Mouse (Mus musculus) lung, postnatal 36 days (tissue): ENCODE measurements at regions not wholly inside any gene's neighbourhood (a gene's known extent, or its start where the extent isn't known, plus 50 kb on each side); places are given as distances from the start of the nearest gene placed in this dataset.

Experiments
- DNase-seq: peaks from one replicate; pipeline ENCODE4 v3.0.0; 2022; ENCODE audit warnings: mixed read lengths

DNA sequence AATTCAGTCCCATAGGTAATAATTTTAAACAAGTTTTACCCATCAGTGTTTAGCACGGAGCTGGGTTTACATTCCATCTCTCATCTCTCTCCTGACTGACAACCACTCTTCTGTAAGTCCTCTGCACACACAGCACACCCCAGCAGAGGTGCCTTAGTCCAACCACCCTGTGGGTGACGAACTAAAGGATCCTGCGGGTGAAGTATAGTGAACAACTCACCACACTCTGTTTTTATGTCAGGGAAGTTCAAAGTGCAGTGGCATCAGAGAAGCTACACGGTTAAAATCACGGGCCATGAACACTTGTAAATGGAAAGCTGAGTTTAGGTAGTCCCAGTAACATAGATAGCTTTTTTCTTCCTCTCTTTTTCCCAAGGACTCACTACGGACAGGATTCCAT lies 157.1 kb downstream of the Dyrk2 start:
- DNase-seq = no peak

DNA sequence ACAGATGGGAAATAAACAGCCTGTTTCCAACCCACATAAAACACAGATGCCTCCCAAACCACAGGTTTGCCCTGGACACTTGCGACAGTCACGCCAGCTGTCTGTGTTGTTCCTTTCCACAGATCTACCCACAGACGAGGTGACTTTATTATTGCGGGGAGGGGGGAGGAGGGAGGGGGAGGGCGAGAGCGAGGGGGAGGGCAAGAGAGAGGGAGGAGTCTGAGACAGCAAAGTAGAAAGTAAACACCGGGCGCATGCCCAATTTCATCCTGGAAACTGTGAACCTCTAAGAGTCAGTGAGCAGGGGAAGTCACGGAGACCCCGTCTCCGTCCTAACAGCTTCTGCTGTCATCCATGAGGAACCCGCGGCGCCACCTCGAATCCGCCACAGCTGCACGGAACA lies 155.8 kb downstream of the Dyrk2 start:
- DNase-seq = no peak

DNA sequence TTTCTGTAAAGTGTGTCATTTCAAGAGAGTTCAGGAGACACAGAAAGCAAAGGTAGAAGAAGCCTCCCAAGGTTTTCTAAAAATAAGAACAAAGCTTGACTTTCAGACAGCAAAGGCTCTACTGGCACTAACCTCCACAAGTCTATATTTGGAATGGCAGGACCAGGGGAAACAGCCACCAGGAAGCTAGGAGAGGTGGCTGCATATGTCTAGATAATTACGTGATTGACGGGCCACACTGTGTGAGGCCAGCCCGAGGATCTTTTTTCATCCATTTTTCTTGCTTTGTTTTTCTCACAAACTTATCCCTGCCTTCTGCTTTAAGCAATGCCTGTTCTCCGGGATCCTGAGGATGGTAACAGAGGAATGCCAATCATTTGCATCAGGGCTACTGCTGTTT lies 155.4 kb downstream of the Dyrk2 start:
- DNase-seq = no peak

DNA sequence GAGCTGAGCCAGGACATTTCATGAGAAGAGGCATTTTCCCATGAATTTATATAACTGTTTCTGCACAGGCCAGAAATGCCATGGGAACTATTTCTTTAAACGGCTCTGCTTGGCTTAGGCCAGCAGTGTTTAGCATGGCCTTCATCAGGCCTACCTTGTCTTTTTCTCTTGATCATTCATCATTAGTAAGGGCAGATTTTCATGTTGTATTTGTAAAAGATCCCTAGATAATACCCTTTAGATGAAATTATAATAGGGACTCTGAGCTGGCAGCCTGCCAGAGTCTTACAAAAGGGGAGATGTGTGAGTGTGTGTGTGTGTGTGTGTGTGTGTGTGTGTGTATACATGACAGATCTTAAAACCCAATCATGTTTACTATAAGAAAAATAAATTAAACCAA lies 149.4 kb downstream of the Dyrk2 start:
- DNase-seq = no peak

DNA sequence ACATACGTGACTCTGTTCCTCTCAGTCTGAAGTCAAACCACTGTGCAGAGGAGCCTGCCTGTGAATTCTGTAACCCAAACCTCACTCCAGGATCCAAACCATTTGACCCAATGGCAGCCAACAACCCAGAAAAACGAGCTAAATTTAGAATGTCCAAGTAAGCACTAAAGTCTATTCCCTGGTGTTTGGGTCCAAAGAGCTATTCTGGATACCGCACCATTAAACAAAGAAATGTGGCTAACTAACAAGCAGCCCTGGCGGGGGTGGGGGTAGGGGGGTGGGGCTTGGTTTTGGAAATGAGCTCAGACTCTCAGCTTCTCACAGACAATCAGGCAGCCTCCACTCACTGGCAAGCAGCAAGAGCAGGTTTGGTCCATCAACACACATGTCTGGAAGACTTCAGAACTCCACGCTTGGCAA lies 147.9 kb downstream of the Dyrk2 start:
- DNase-seq = no peak

DNA sequence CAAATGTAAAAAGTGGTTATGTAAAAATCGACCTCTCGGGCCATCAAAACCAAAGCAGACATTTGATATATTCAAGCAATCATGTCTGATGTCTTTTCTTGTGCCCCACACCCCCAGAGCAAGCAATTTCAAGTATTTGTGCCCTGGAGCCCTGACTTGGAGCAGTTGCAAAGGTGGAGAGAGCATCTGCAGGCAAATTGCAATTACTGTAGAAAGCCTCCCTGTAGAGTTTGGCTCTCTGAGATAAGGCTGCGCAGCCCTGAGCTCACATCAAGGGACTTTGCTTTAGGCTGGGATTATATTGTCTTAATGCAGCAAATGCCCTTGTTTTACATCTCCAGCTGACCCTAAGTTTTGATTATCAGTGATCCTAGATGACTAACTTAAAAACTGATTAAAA lies 147.3 kb downstream of the Dyrk2 start:
- DNase-seq = no peak

DNA sequence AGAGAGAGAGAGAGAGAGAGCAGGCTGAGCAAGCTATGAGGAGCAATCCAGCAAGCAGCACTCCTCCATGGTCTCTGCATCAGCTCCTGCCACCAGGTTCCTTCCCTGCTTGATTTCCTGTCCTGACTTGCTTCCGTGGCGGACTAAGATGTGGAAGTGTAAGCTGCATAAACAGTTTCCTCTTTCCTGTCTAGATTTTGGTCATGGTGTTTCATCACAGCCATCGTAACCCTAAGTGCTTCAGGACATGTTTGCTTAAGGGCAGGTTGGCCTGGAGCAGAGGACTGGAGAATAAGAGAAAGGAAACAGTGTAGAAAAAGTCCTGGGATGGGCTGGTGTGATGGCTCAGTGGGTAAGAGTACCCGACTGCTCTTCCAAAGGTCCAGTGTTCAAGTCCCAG lies 133.9 kb downstream of the Dyrk2 start:
- DNase-seq = no peak

DNA sequence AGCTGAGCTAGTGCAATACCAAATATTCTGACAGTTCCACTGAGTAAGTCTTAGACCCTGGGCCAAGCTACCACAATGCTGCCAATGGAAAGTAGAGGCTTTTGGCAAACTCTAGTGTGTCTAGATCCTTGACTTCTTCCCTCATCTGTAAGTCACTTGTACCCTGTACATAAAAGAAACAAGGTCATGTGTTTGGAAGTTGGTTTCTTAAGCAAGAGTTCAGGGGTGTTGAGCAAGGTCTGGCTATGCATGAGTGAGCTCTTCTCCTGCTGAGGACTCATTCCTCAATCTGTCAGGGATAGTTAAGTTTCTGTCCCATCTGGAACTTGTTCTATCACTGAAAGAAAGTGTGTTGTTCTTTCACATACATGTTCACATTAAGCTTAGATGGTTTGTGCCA lies 132.9 kb downstream of the Dyrk2 start:
- peak; percentile 62 for DNase-seq

DNA sequence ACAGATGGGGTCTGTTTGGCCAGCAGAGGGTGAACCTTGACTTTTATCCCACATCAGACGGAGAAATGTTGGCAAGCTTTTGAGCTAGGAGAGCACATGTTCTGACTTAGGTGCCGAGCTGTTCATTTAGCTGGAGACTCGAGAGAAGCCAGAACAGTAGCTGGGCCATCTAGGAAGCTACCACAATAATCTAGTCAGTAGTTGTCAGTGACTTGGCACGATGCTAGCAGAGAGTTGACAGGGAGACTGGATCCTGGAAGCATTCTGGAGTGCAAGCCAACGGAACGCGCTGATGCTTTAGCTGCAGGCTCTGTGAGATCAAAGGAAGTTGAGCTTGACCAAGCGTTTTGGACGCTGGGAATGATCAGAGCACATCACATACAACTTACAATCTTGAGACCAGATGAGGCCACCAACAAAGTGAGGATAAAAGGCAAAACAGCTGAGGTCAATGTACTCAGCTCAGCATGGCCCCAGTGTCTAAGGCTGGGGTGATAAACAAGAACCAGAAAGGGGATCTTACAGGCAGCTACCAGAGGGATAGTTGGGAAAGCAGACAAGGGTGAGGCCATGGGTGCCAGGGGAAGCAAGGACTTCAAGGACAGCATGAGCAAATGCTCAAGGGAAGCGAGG lies 130.0 kb downstream of the Dyrk2 start:
- peak; percentile 10 for DNase-seq

DNA sequence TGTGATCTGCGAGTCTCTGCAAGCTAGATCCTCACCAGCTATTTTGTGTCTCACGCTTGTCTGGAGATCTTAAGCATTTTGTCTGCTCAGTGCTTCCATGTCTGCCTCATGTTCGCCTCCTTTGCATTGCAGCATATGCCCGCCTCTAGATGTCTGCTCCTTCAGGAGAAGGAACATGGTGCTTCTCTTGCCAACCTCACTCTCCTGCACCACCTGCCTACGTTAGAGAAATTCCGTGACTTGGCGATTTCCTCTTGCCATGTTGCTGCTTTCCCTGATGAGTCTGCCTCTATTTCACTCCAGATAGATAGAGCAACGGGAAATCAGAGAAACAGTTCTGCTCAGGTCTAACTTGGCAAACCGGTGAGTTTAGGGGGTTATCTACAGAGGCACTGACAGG lies 126.2 kb downstream of the Dyrk2 start:
- no peak for DNase-seq

DNA sequence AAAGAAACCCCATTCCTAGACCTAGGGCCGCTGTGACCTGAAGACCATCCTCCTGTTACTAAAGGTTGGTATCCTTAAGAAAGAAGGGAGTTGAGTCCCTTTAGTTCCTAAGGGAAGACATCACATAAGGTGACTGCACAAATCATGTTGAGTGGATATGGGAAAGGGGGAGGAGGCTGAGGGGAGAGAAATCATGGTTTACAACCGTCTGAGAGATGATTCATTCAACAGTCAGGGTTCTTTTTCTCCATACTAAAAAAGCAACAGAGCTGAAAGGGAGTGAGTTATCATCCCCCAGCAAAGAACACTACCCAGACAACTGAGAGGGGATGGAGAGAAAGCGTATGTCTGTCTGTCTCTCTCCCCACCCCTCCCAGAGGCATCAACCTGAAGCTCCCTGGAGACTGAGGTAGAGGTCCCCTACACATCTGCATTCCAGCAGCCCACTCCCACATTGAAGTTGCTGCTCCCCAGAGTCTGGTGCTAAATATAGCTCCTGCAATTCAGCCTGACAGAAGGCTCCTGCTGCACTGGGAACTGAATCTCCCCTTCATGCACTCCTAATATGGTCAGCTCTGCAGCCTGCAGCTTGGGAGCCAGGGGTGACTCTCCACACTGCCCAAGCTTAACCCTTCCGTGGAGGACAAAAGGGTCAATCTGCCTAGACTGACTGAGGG lies 123.2 kb downstream of the Dyrk2 start:
- no peak for DNase-seq

DNA sequence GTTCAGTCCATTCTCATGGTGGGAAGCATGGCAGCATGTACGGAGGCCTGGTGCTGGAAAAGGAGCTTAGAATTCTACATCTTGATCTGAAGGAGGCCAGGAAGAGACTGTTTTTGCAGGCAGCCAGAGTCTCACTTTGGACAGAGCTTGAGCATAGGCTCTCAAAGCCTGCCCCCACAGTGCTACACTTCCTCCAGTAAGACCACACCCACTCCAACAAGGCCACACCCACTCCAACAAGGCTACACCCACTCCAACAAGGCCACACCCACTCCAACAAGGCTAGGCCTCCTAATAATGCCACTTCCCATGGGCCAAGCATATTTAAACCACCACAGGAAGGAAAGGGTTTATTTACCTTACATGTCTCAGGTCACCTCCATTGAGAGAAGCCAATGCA lies 121.0 kb downstream of the Dyrk2 start:
- DNase-seq = no peak

DNA sequence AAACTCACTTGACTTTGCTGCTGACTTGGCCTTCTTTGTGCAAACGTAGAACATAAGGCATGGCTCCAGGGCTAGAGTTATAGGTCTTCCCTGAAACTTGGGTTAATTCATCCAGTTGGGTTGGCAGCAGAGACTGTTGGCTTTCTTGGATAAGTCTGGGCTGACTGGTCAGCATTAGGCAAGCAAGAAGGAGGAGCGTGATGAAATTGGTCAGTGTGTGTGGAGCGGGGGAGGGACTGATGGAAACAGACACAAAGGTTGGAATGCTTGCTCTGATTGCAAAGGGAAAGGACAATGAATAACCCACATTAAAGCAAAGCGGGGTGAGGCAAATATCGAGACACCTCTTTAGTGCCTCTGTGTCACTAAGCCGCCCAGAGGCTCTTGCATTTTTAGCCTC lies 120.3 kb downstream of the Dyrk2 start:
- peak; percentile 56 for DNase-seq

DNA sequence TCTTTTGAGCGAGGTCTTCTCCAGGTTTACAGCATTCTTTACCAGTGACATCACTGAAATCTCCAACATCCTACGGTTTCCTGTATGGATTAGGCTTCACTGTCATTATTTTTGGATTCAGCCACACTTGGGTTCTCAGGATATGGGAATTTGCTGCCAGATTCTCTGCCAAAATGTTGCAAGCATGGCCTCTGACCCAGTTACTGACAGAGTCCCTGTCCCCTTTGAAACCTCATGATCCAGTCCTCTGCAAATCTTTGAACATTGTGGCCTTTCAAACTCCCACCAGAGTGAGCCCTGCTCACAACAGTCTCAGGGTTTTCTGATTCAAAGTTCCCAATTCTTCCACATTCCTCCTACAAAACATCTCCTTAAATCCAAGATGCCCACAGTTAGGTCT lies 118.9 kb downstream of the Dyrk2 start:
- DNase-seq = peak; percentile 28

DNA sequence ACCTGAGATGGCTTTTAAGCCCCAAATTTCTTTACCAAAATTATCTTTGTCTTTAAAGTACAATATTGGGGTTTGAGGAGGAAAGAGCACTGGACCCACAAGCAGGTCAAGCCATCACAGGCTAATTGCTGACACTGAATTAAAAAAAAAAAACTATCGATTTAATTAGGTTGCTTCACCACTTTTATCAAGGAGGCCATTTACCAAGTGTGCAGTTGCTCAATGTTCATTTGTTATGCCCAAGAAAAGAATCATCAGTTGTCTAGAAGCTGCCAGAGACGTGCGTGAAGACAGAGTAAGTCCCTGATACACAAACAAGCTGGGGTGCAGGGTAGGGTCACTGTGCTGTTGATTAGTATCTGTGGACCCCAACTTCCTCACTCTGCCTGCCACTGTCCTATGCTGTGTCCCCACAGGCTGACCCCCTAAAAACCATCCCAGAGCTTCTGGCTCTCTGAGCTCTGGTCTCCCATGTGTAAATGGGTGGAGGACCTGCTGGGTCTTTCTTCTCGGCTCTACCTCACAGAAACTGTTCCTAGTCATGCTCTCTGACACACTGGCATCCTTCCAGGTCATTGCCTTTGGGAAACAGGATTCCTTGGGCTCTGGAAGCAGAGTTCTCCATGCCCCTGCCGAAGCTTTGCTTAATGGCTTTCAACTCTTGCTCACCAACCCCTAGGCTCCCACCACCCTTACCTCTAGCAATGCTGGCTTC lies 116.8 kb downstream of the Dyrk2 start:
- no peak for DNase-seq

DNA sequence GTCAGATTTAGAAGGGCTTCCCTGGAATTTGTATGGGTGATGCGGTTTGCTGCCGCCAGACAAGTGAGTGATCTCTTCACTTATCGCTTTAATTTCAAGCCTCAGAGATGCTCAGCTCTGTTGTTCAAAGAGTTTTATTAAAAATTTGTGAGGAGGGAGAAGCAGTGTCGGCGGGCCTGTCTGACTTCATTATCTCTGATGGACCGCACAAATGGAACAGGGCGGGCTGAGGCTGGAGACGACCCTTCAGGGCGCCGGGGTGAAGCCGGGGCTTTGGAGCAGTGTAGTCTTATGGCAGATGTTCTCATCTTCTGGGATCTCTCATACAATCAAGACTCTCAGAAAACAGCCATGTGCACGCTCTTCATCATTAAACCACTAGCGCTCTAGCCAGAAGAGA lies 115.2 kb downstream of the Dyrk2 start:
- DNase-seq = no peak

DNA sequence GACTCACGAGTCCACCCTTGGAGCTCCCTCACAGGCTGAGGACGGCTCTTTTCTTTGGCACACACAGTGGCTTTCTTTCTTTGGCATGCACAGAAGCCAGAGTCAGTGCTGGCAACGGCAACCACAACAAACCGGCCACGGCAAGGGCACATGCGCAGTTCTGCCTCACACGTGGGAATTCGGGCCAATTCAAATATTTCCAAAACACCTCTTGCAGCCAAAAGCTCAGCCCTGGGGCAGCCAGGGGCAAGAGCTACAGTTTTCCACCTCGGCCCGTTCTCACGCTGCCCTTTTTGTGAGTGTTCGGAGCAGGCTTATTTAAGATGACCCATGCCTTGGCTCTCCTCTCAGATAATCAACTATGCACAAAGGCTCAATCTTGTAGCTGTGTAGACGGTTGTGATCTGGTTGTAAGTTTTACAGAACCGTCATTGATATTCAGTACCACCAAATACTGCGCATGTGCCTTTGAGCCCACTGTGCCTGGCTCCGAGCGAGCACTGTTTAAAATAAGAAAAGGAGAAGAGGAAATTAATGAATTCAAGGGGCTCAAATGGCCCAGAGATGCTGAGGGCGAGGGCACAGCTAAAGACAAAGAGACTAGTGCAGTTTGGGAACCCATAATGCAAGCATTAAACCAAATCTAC lies 111.1 kb downstream of the Dyrk2 start:
- DNase-seq = peak; percentile 75

DNA sequence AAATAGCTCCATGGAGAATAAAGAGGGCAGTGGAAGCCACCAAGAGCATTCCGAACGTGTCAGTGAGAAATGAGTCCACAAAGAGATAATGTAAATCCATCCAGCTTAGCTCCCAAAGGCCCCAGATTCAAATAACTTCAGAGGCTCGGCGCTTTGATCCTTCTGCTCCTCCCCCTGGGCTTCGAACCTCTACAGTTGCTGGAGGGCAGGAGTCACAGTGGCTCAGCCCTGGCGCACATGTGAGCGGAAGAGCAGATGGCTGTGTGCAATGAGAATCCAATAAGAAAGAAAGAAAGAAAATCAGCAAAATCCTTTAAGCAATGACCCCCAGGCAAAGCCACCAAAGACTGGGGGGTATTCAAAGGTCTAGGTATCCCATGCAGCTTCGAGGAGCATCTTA lies 109.6 kb downstream of the Dyrk2 start:
- no peak for DNase-seq

DNA sequence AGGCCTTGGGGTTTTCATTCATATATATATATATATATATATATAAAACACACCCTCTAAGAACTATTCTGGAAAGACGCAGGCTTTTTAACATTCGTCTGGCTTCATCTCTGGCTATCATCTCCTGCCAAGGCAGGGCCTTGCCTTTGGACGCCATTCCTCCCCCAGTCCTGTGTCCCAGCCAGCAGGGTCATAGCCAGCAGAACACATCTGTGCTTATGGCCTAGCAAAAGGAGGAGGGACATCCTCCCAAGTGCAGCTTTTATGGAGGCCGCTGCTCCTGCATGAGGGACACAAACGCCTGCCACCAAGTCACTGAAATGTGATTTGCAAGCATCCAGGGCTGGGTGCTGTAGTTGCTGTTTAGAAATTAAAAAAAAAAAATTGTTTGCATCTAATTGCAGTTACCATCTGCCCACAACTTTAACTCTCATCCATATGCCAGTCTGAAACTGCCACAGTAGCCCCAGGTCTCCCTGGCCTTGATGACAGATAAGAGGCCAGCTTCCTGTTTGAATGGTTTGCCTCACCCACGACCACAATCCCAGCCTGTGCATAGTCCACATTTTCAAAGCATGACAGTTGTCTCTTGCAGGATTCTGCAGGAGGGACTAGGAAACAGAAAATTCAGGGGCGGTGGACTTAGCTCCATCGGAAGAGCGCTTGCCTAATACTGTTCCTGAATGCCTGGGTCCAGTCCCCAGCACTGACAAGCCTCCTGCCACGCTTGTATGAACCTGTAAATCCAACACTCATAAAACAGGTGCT lies 108.7 kb downstream of the Dyrk2 start:
- DNase-seq = no peak

DNA sequence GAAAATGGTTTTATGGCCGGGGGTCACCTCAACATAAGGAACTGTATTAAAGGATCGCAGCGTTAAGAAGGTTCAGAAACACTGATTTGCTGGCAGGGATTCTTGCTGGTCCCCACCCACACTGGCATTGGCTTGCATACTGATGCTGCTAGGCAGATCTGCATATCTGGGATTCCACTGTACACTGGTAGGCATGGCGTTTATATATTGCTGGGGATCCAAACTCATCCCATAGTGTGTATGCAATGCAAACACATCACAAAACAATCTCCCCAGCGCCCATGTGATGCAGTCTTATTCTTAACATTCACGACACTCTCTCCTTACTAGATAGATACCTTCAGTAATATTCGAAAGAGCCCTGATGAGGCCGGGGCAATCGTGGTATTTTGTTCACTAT lies 105.0 kb downstream of the Dyrk2 start:
- DNase-seq = no peak

DNA sequence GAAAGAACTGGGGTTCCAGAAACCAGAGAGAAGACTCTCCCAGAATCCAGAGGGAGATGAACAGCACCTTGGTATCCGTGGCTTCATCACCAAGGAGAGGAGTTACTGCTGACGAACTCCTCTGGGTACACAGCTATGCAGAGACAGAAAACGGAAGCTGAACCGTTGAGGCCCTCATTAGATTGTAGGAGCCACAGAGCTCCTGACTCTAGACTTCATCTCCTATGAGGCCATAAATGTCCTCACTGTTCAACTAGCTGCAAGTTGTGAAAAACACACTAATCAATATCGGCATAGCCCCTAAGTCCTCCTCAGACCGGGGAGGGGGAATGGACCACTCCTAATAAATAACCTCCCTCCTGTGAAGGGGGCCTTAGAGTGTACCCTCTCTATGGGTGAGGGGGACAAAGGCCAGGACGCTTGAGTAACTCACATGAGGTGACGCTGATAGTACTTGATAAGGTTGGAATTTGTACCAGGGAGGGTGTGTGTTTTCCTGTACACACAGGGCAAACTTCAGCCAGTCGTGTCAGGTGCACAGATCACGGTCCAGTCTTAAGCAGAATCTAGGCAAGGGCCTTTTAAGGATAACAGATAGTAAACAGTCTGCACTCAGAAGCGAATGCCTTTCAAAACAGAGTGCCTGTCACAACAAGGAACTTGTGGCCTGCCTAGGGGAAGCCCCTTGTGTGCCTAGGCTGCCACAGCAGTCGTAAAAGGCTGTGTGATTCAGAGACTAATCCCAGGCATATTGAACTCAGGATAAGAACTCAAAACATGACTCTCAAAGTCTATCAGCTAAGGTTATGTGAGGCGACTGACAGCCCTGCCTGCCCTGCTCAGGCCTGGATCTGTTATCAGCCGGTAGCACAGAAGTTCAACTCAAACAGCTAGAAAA lies 104.2 kb downstream of the Dyrk2 start:
- peak; percentile 49 for DNase-seq

DNA sequence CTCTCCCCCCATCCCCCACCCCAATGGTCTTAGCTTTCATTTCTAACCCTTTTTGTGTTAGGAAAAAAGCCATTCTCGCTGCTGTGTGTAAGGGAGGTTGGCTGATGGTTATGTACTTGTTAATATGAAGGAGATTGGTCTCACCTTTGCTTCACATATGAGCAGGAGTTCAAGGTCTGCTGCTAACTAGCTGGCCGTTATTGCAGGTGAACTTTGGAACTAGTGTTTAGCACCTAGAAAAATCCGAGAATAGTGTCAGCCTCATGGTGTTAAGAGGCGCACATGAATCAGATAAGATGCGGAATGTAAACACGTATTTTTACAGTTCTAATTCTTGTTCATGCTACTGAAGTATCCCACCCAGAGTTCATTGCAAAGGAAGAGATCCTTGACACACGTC lies 103.2 kb downstream of the Dyrk2 start:
- DNase-seq = no peak
